In genomic region chr16:77420136-77420860, GRCm38 (mm10) we compare ENCODE assay signal across 11 mouse cellular contexts.
A peak's percentile ranks its signal among the peaks of the same experiment; 100 is the strongest.
DNase-seq lines count a peak whose midpoint lies in the region; ATAC-seq and TF ChIP-seq lines count a peak whose summit lies in the region.
"Had no signal": no experiment of that assay in that cellular context is flagged by ENCODE, and none has a peak within 500 bp of the region (broad histone marks: within the 10 kb centered on the region; RNA-seq: fewer than 3 reads in every experiment).

No protein-coding gene starts in this region.

- peak overlapping the region; percentile 94 for H3K27ac ChIP-seq in cortical plate, adult 2 months (ENCODE audit: insufficient read depth, low read length)
- H3K27ac ChIP-seq in forebrain, postnatal 0 days (ENCODE audit: low read depth, low read length), result peak overlapping the region; percentile 86
- peak overlapping the region; percentile 96 for H3K27ac ChIP-seq in midbrain, embryonic 13.5 days
- H3K27ac ChIP-seq in intestine, embryonic 16.5 days (ENCODE audit: low read length), result no peak overlapping the region
- H3K27ac ChIP-seq: lung, embryonic 15.5 days had no signal

- H3K27me3 ChIP-seq in forebrain, postnatal 0 days (ENCODE audit: insufficient read depth, low read length), result no peaks in the 10 kb centered on the region
- H3K27me3 ChIP-seq in midbrain, embryonic 13.5 days, result no peaks in the 10 kb centered on the region
- no peaks in the 10 kb centered on the region for H3K27me3 ChIP-seq in intestine, embryonic 16.5 days (replicated peaks; ENCODE audit: control insufficient read depth, insufficient read depth, low read length)
- H3K27me3 ChIP-seq: lung, embryonic 15.5 days had no signal

- peaks cover 2% of the 10 kb centered on the region; the same call in 1 of the 2 replicates for H3K4me1 ChIP-seq in cortical plate, adult 2 months (ENCODE audit: control insufficient read depth, insufficient read depth, low read length)
- no peaks in the 10 kb centered on the region; the same call in 1 of the 2 replicates for H3K4me1 ChIP-seq in forebrain, postnatal 0 days (ENCODE audit: insufficient read depth)
- peaks cover 18% of the 10 kb centered on the region; the same call in 1 of the 2 replicates for H3K4me1 ChIP-seq in midbrain, embryonic 13.5 days (replicated peaks)
- 0 out of 2 replicates have a peak, but pooled peaks cover 3% of the 10 kb centered on the region for H3K4me1 ChIP-seq in intestine, embryonic 16.5 days (ENCODE audit: control insufficient read depth, insufficient read depth, low read length)
- H3K4me1 ChIP-seq: lung, embryonic 15.5 days had no signal

- ATAC-seq in forebrain, postnatal 0 days, result no peak
- ATAC-seq in midbrain, embryonic 13.5 days, result no peak
- no peak for ATAC-seq in intestine, embryonic 16.5 days

- peak; percentile 81 for DNase-seq in brain, embryonic 14.5 days (ENCODE audit: low read depth)
- peak; percentile 74 for DNase-seq in forebrain, postnatal 0 days
- no peak for DNase-seq in cerebellum, adult 9-10 months
- no peak for DNase-seq in embryo, embryonic 11 days
- DNase-seq: cerebellum, postnatal 36 days; heart, adult 11 months; right cerebral cortex, postnatal 14 days had no signal

- no peaks in the 10 kb centered on the region for H3K9me3 ChIP-seq in forebrain, postnatal 0 days (ENCODE audit: low read length)
- no peaks in the 10 kb centered on the region for H3K9me3 ChIP-seq in midbrain, embryonic 13.5 days
- H3K9me3 ChIP-seq in intestine, embryonic 16.5 days (ENCODE audit: control insufficient read depth, low read length), result no peaks in the 10 kb centered on the region
- H3K9me3 ChIP-seq: lung, embryonic 15.5 days had no signal

- no peak for TF ChIP-seq CTCF in brain, embryonic 14.5 days (IDR thresholded peaks at IDR 0.05; ENCODE audit: borderline replicate concordance, extremely low read depth, insufficient read depth, insufficient read length)
- no peak for TF ChIP-seq CTCF in cortical plate, adult 2 months (IDR thresholded peaks at IDR 0.05; ENCODE audit: extremely low read depth, insufficient read depth, low read length)
- no peak for TF ChIP-seq CTCF in forebrain, postnatal 0 days (IDR thresholded peaks at IDR 0.05; ENCODE audit: low read depth)

- no peak for TF ChIP-seq POLR2A in brain, embryonic 14.5 days (IDR thresholded peaks at IDR 0.05; ENCODE audit: borderline replicate concordance, extremely low read depth, insufficient read depth, insufficient read length, poor library complexity, severe bottlenecking)
- no peak for TF ChIP-seq POLR2A in cortical plate, adult 2 months (IDR thresholded peaks at IDR 0.05; ENCODE audit: extremely low read depth, insufficient read depth, low read length)

- WGBS in forebrain, postnatal 0 days, result 18% methylated on average over 8 of the region's 8 CpGs
- WGBS in midbrain, embryonic 13.5 days, result 12% methylated on average over 8 of the region's 8 CpGs
- WGBS in intestine, embryonic 16.5 days, result 58% methylated on average over 8 of the region's 8 CpGs

- no peaks in the 10 kb centered on the region for H3K36me3 ChIP-seq in forebrain, postnatal 0 days (ENCODE audit: insufficient read depth)
- no peaks in the 10 kb centered on the region for H3K36me3 ChIP-seq in midbrain, embryonic 13.5 days
- H3K36me3 ChIP-seq in intestine, embryonic 16.5 days (ENCODE audit: control insufficient read depth, insufficient read depth, low read length), result no peaks in the 10 kb centered on the region
- H3K36me3 ChIP-seq: lung, embryonic 15.5 days had no signal

- peak overlapping the region; percentile 76 for H3K4me2 ChIP-seq in forebrain, postnatal 0 days (ENCODE audit: low read depth)
- H3K4me2 ChIP-seq in midbrain, embryonic 13.5 days (replicated peaks), result peak overlapping the region; percentile 65
- no peak overlapping the region for H3K4me2 ChIP-seq in intestine, embryonic 16.5 days (ENCODE audit: low read depth, low read length)
- H3K4me2 ChIP-seq: lung, embryonic 15.5 days had no signal

- peak overlapping the region; percentile 37 for H3K4me3 ChIP-seq in cortical plate, adult 2 months (ENCODE audit: insufficient read depth, low read length)
- peak overlapping the region; percentile 48 for H3K4me3 ChIP-seq in forebrain, postnatal 0 days (ENCODE audit: low read depth, low read length)
- peak overlapping the region; percentile 57 for H3K4me3 ChIP-seq in midbrain, embryonic 13.5 days (replicated peaks)
- H3K4me3 ChIP-seq in intestine, embryonic 16.5 days (ENCODE audit: low read length), result no peak overlapping the region
- H3K4me3 ChIP-seq: lung, embryonic 15.5 days had no signal

- peak overlapping the region; percentile 88 for H3K9ac ChIP-seq in forebrain, postnatal 0 days
- peak overlapping the region; percentile 91 for H3K9ac ChIP-seq in midbrain, embryonic 13.5 days (replicated peaks)
- H3K9ac ChIP-seq in intestine, embryonic 16.5 days (ENCODE audit: low read depth, low read length), result no peak overlapping the region
- H3K9ac ChIP-seq: lung, embryonic 15.5 days had no signal

Comparison
In these comparisons a context has a peak if more than half of its experiments do, and no peak if none do; other contexts are left out.
1. DNase-seq: peak in brain, embryonic 14.5 days (single experiment) and forebrain, postnatal 0 days (single experiment); none in cerebellum, adult 9-10 months (single experiment) and embryo, embryonic 11 days (single experiment).